Comparison of ENCODE assay signal across 8 mouse cellular contexts in genomic region chr13:9494726-9495125, GRCm38 (mm10).
A peak's percentile ranks its signal among the peaks of the same experiment; 100 is the strongest.
DNase-seq lines count a peak whose midpoint lies in the region; ATAC-seq and TF ChIP-seq lines count a peak whose summit lies in the region.

No protein-coding gene starts in this region.

- 0 out of 2 replicates have a peak, but pooled peaks cover 2% of the 10 kb centered on the region for H3K79me2 ChIP-seq in heart, adult 2 months (replicated peaks; ENCODE audit: control insufficient read depth, insufficient read depth, low read length)

- no peaks in the 10 kb centered on the region for H3K9me3 ChIP-seq in kidney, embryonic 14.5 days (ENCODE audit: control insufficient read depth, low read length)
- no peaks in the 10 kb centered on the region for H3K9me3 ChIP-seq in lung, postnatal 0 days (ENCODE audit: low read length)

- 66% methylated on average over 21 of the region's 21 CpGs for WGBS in kidney, adult 2 months
- 43% methylated on average over 21 of the region's 21 CpGs for WGBS in heart, adult 2 months
- WGBS in kidney, embryonic 14.5 days = 71% methylated on average over 21 of the region's 21 CpGs
- WGBS in lung, postnatal 0 days = 48% methylated on average over 21 of the region's 21 CpGs

- peak overlapping the region; percentile 23 for H3K4me2 ChIP-seq in kidney, embryonic 14.5 days (replicated peaks; ENCODE audit: low read depth, low read length)
- peak overlapping the region; percentile 50 for H3K4me2 ChIP-seq in lung, postnatal 0 days (replicated peaks; ENCODE audit: low read depth, low read length)

- H3K27ac ChIP-seq in kidney, adult 2 months (ENCODE audit: insufficient read depth, low read depth, low read length) = no peak overlapping the region
- peak overlapping the region; percentile 75 for H3K27ac ChIP-seq in heart, adult 2 months
- no peak overlapping the region for H3K27ac ChIP-seq in kidney, embryonic 14.5 days (ENCODE audit: low read depth, low read length)
- H3K27ac ChIP-seq in lung, postnatal 0 days (ENCODE audit: low read length) = no peak overlapping the region

- no peaks in the 10 kb centered on the region; the same call in 1 of the 2 replicates for H3K4me1 ChIP-seq in kidney, adult 2 months (ENCODE audit: control insufficient read depth, insufficient read depth, low read length)
- peaks cover 2% of the 10 kb centered on the region for H3K4me1 ChIP-seq in heart, adult 2 months (ENCODE audit: control insufficient read depth, insufficient read depth, low read length)
- H3K4me1 ChIP-seq in kidney, embryonic 14.5 days (ENCODE audit: control insufficient read depth, insufficient read depth, low read length) = no peaks in the 10 kb centered on the region
- H3K4me1 ChIP-seq in lung, postnatal 0 days (ENCODE audit: insufficient read depth, low read depth, low read length) = no peaks in the 10 kb centered on the region

- no peaks in the 10 kb centered on the region for H3K27me3 ChIP-seq in kidney, adult 2 months (replicated peaks; ENCODE audit: control insufficient read depth, insufficient read depth, low read length)
- H3K27me3 ChIP-seq in heart, adult 2 months (ENCODE audit: control insufficient read depth, insufficient read depth, low read length) = no peaks in the 10 kb centered on the region
- H3K27me3 ChIP-seq in kidney, embryonic 14.5 days (ENCODE audit: control insufficient read depth, insufficient read depth, low read length) = no peaks in the 10 kb centered on the region
- no peaks in the 10 kb centered on the region for H3K27me3 ChIP-seq in lung, postnatal 0 days (replicated peaks; ENCODE audit: insufficient read depth, low read length)

- peak; percentile 28 for DNase-seq in kidney, adult 2 months
- no peak for DNase-seq in kidney, adult 9 months
- peak; percentile 7 for DNase-seq in adrenal gland, adult 8-10 months
- peak; percentile 59 to 66 for DNase-seq in heart, adult 2 months
- DNase-seq in lung, postnatal 0 days (ENCODE audit: low spot score) = peak; percentile 22
- DNase-seq in spleen, adult 18-20 months = peak; percentile 11 to 37

- H3K9ac ChIP-seq in heart, adult 2 months (ENCODE audit: low read depth, low read length) = peak overlapping the region; percentile 69
- no peak overlapping the region for H3K9ac ChIP-seq in kidney, embryonic 14.5 days (ENCODE audit: low read depth, low read length)
- peak overlapping the region; percentile 32; the same call in 1 of the 2 replicates for H3K9ac ChIP-seq in lung, postnatal 0 days (replicated peaks; ENCODE audit: low read depth)

- no peak for TF ChIP-seq EP300 in heart, adult 2 months (IDR thresholded peaks at IDR 0.05; ENCODE audit: insufficient read depth, low read depth, low read length)
- TF ChIP-seq EP300 in lung, postnatal 0 days (IDR thresholded peaks at IDR 0.05) = no peak

- ATAC-seq in kidney, embryonic 14.5 days (ENCODE audit: low FRiP score, low TSS enrichment) = no peak
- peak; percentile 62 for ATAC-seq in lung, postnatal 0 days
- no peak for ATAC-seq in erythroid progenitor cell, adult 5-6 weeks (replicated peaks; ENCODE audit: low FRiP score, poor library complexity, severe bottlenecking)

- TF ChIP-seq POLR2A in kidney, adult 2 months (IDR thresholded peaks at IDR 0.05; ENCODE audit: low read depth, low read length) = no peak
- no peak for TF ChIP-seq POLR2A in heart, adult 2 months (IDR thresholded peaks at IDR 0.05; ENCODE audit: insufficient read depth, low read depth, low read length)

- H3K36me3 ChIP-seq in kidney, adult 2 months (ENCODE audit: control insufficient read depth, insufficient read depth, low read length) = no peaks in the 10 kb centered on the region
- H3K36me3 ChIP-seq in heart, adult 2 months (ENCODE audit: control insufficient read depth, insufficient read depth, low read length) = peaks cover 8% of the 10 kb centered on the region
- H3K36me3 ChIP-seq in kidney, embryonic 14.5 days (ENCODE audit: control insufficient read depth, insufficient read depth, low read length) = no peaks in the 10 kb centered on the region
- H3K36me3 ChIP-seq in lung, postnatal 0 days (ENCODE audit: insufficient read depth, low read length) = no peaks in the 10 kb centered on the region

- intact Hi-C loops in heart, adult 2 months (cut with DNase I) = no loop called here

- H3K4me3 ChIP-seq in kidney, adult 2 months (ENCODE audit: insufficient read depth, low read depth, low read length) = peak overlapping the region; percentile 55
- peak overlapping the region; percentile 60 for H3K4me3 ChIP-seq in heart, adult 2 months
- peak overlapping the region; percentile 16; the same call in 1 of the 2 replicates for H3K4me3 ChIP-seq in kidney, embryonic 14.5 days (ENCODE audit: low read length)
- peak overlapping the region; percentile 40 for H3K4me3 ChIP-seq in lung, postnatal 0 days (ENCODE audit: low read depth, low read length)

- TF ChIP-seq CTCF in kidney, adult 2 months (conservative IDR thresholded peaks at IDR 0.05; ENCODE audit: insufficient read depth, insufficient read length, low read depth, low read length) = no peak
- no peak for TF ChIP-seq CTCF in heart, adult 2 months (IDR thresholded peaks at IDR 0.05)
- no peak for TF ChIP-seq CTCF in lung, postnatal 0 days (IDR thresholded peaks at IDR 0.05)
